Mouse (Mus musculus): ENCODE measurements around the gene Sap18b.

DNA sequence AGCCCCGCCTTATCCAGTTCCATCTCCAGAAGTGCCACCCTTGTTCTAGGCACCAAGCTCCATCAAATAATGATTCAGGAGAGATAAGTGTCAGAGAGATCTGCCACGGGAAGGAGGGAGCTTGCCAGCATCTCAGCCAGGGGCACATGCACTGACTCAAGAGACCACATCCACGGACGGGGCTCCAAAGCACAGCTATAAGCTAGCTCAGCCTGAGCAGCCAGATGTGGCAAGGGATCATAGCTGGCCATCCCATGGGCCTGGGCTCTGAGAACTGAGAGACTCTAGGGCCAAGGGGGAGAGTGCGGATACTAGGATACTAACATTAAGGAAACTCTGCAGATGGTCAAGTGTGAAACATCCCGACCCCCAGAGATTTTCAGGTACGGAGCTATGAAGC lies 19.9 kb downstream of the Sap18b start:
- TF ChIP-seq CTCF (IDR thresholded peaks at IDR 0.05; ENCODE audit: borderline replicate concordance, extremely low read depth, insufficient read depth, insufficient read length) (no peak), POLR2A (IDR thresholded peaks at IDR 0.05; ENCODE audit: borderline replicate concordance, extremely low read depth, insufficient read depth, insufficient read length, poor library complexity, severe bottlenecking) (no peak)
